In genomic region chr8:120038741-120039140, GRCm38 (mm10) we compare ENCODE assay signal across 21 mouse cellular contexts.
"Had no signal": no experiment of that assay in that cellular context is flagged by ENCODE, and none has a peak within 500 bp of the region (broad histone marks: within the 10 kb centered on the region; RNA-seq: fewer than 3 reads in every experiment).

No protein-coding gene starts in this region.

- H3K27me3 ChIP-seq: intestine, embryonic 15.5 days; limb, embryonic 12.5 days; liver, embryonic 15.5 days had no signal

- H3K27ac ChIP-seq: hindbrain, embryonic 14.5 days; intestine, embryonic 15.5 days; layer of hippocampus, adult 2 months; left cerebral cortex, adult 2 months; limb, embryonic 12.5 days; liver, embryonic 13.5 days; liver, embryonic 15.5 days had no signal

- DNase-seq: heart, adult 18-20 months; heart, postnatal 10 days; heart, postnatal 4 days; kidney, adult 18-20 months; kidney, adult 8-10 months; kidney, postnatal 25 days; liver; liver, embryonic 13.5 days; liver, postnatal 0 days had no signal

- H3K4me3 ChIP-seq: heart, embryonic 12.5 days; intestine, embryonic 15.5 days; layer of hippocampus, adult 2 months; left cerebral cortex, adult 2 months; limb, embryonic 10.5 days; limb, embryonic 12.5 days; liver, embryonic 13.5 days; liver, embryonic 15.5 days had no signal

- ATAC-seq: hindbrain, embryonic 16.5 days; inflammation-experienced regulatory T-cells, adult 6 months; intestine, embryonic 15.5 days; intestine, postnatal 0 days; liver, postnatal 0 days had no signal

- H3K36me3 ChIP-seq: heart, embryonic 12.5 days; intestine, embryonic 15.5 days; limb, embryonic 10.5 days; limb, embryonic 12.5 days; liver, embryonic 13.5 days; liver, embryonic 15.5 days had no signal

- H3K9ac ChIP-seq: heart, embryonic 12.5 days; hindbrain, embryonic 14.5 days; intestine, embryonic 15.5 days; liver, embryonic 13.5 days; liver, embryonic 15.5 days; liver, postnatal 0 days had no signal

- H3K4me2 ChIP-seq: heart, embryonic 12.5 days; hindbrain, embryonic 14.5 days; intestine, embryonic 15.5 days; limb, embryonic 12.5 days; liver, embryonic 11.5 days; liver, embryonic 13.5 days; liver, embryonic 15.5 days had no signal

- H3K9me3 ChIP-seq: intestine, embryonic 15.5 days; limb, embryonic 10.5 days; limb, embryonic 12.5 days; liver, embryonic 13.5 days; liver, embryonic 15.5 days had no signal
